Mouse (Mus musculus): ENCODE measurements around the gene Slc11a1.
"Not testable (repeated sequence)": the region's sequence is repeated elsewhere in the genome, so short reads cannot be mapped to it uniquely, and the experiment has no call there.

Gene Slc11a1

GRCm38 (mm10) chr1:74387386-74387988 lies 12.5 kb downstream of the Slc11a1 start:
- no peak for DNase-seq (ENCODE audit: low read depth, low spot score)

- DNase-seq (ENCODE audit: low read depth, low spot score) = no peak
These were observed 13.5 kb downstream of the Slc11a1 start for GRCm38 (mm10) chr1:74388398-74388920.

- peak; percentile 69 for DNase-seq (ENCODE audit: low read depth, low spot score)
These were observed 14.9 kb downstream of the Slc11a1 start for GRCm38 (mm10) chr1:74389831-74390286.

- DNase-seq (ENCODE audit: low read depth, low spot score) = peak; percentile 92
These were observed 15.4 kb downstream of the Slc11a1 start for GRCm38 (mm10) chr1:74390287-74390906.

- DNase-seq (ENCODE audit: low read depth, low spot score) = peak; percentile 94
These were observed 16.1 kb downstream of the Slc11a1 start, which contains the start of gene Ctdsp1 for GRCm38 (mm10) chr1:74390924-74391748. Gene Ctdsp1, plus strand, starts transcription at chr1:74391509.

- peak; percentile 52 for DNase-seq (ENCODE audit: low read depth, low spot score)
These were observed 16.9 kb downstream of the Slc11a1 start for GRCm38 (mm10) chr1:74391844-74392441.

- DNase-seq (ENCODE audit: low read depth, low spot score) = no peak
These were observed 17.5 kb downstream of the Slc11a1 start for GRCm38 (mm10) chr1:74392446-74392994.

GRCm38 (mm10) chr1:74393010-74393409 lies 18.0 kb downstream of the Slc11a1 start:
- DNase-seq (ENCODE audit: low read depth, low spot score) = no peak

- DNase-seq (ENCODE audit: low read depth, low spot score) = no peak
These were observed 18.7 kb downstream of the Slc11a1 start for GRCm38 (mm10) chr1:74393697-74394096.

- no peak for DNase-seq (ENCODE audit: low read depth, low spot score)
These were observed 19.3 kb downstream of the Slc11a1 start for GRCm38 (mm10) chr1:74394311-74394710.

- peak; percentile 39 for DNase-seq (ENCODE audit: low read depth, low spot score)
These were observed 19.9 kb downstream of the Slc11a1 start for GRCm38 (mm10) chr1:74394858-74395257.

GRCm38 (mm10) chr1:74395290-74395689 lies 20.3 kb downstream of the Slc11a1 start:
- DNase-seq (ENCODE audit: low read depth, low spot score) = no peak

- not testable (repeated sequence) for DNase-seq (ENCODE audit: low read depth, low spot score)
These were observed 21.6 kb downstream of the Slc11a1 start for GRCm38 (mm10) chr1:74396456-74397222.

- peak; percentile 98 for DNase-seq (ENCODE audit: low read depth, low spot score)
These were observed 22.4 kb downstream of the Slc11a1 start for GRCm38 (mm10) chr1:74397268-74397918.

GRCm38 (mm10) chr1:74397919-74398451 lies 23.0 kb downstream of the Slc11a1 start:
- peak; percentile 87 for DNase-seq (ENCODE audit: low read depth, low spot score)

GRCm38 (mm10) chr1:74400531-74400930 lies 25.5 kb downstream of the Slc11a1 start:
- no peak for DNase-seq (ENCODE audit: low read depth, low spot score)

- peak; percentile 53 for DNase-seq (ENCODE audit: low read depth, low spot score)
These were observed 26.2 kb downstream of the Slc11a1 start for GRCm38 (mm10) chr1:74401015-74401702.

- no peak for DNase-seq (ENCODE audit: low read depth, low spot score)
These were observed 29.2 kb downstream of the Slc11a1 start for GRCm38 (mm10) chr1:74404206-74404605.

Measured in ZHBTc4 (cell line).